Mouse (Mus musculus): ENCODE measurements at regions not wholly inside any gene's neighbourhood (a gene's known extent, or its start where the extent isn't known, plus 50 kb on each side); places are given as distances from the start of the nearest gene placed in this dataset.

DNA sequence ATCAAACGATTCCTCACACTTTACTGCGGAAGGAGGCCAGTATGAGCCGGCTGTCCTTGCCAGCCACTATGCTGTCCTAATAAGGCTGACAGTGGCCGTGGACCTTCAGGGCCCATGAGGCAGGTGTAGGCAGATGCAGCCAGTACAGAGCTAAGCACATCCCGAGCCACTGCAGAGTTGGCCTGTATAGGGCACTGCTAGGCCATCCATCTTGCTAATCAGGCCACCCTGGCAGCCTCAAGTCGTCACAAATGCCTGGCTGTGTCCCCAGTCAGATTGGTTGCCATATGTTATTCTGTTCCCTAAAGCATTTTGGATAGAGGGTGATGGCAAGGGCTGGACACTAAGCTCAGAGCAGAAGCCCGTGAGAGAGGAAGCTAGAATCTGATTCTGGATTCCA is 359.9 kb upstream of the Fam19a5 start:
- Histone ChIP-seq H3K27me3 (ENCODE audit: control insufficient read depth, insufficient read depth, low read depth, low read length) (no peaks in the 10 kb centered on the region), H3K4me2 (ENCODE audit: low read depth, low read length) (no peak overlapping the region), H3K4me3 (ENCODE audit: low read depth, low read length) (no peak overlapping the region), H3K9me3 (replicated peaks; ENCODE audit: control insufficient read depth, low read length) (no peaks in the 10 kb centered on the region), H3K27ac (ENCODE audit: low read length) (no peak overlapping the region), H3K9ac (ENCODE audit: low read depth, low read length) (no peak overlapping the region), H3K36me3 (ENCODE audit: control insufficient read depth, insufficient read depth) (no peaks in the 10 kb centered on the region), H3K4me1 (ENCODE audit: control insufficient read depth, low read depth, low read length) (no peaks in the 10 kb centered on the region)
- no peak for ATAC-seq (ENCODE audit: low read depth)
- 57% methylated on average over 7 of the region's 7 CpGs for WGBS (ENCODE audit: insufficient replicate concordance)

DNA sequence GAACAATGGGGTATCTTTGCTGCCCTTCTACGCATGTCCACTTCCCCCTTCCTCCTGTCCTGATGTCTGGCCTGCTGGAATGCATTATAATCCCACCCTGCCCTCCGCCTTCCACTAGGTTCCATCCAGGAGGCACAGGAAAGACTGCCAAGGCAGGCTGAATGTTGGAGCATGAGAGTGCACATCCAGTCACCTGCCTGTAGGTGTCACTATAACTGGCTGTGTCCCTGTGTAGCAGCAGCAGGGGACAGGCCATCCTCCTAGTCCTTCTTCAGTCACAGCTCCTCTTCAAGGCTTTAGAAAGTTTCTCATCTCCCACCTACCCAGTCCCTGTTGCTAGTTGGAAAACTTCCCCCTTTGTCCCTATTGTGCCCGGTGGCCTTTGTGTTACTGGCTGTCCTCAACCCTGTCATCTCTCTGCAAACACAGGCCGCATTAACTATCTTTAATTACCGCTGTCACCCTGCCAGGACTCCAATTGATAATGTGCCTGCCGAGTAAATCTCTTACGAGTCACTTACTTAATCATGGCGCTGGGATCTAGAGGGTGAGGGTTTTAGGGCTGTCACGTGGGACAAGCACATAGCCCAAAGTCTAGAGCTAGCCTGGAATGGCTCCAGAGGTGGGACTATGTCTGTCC is 355.2 kb upstream of the Fam19a5 start:
- WGBS (ENCODE audit: insufficient replicate concordance) = 63% methylated on average over 9 of the region's 9 CpGs
- Histone ChIP-seq H3K27ac (ENCODE audit: low read length) (no peak overlapping the region), H3K4me3 (ENCODE audit: low read depth, low read length) (no peak overlapping the region), H3K9me3 (replicated peaks; ENCODE audit: control insufficient read depth, low read length) (no peaks in the 10 kb centered on the region), H3K9ac (ENCODE audit: low read depth, low read length) (no peak overlapping the region), H3K4me1 (ENCODE audit: control insufficient read depth, low read depth, low read length) (no peaks in the 10 kb centered on the region), H3K4me2 (ENCODE audit: low read depth, low read length) (no peak overlapping the region), H3K27me3 (ENCODE audit: control insufficient read depth, insufficient read depth, low read depth, low read length) (no peaks in the 10 kb centered on the region), H3K36me3 (ENCODE audit: control insufficient read depth, insufficient read depth) (no peaks in the 10 kb centered on the region)
- ATAC-seq (ENCODE audit: low read depth) = no peak

DNA sequence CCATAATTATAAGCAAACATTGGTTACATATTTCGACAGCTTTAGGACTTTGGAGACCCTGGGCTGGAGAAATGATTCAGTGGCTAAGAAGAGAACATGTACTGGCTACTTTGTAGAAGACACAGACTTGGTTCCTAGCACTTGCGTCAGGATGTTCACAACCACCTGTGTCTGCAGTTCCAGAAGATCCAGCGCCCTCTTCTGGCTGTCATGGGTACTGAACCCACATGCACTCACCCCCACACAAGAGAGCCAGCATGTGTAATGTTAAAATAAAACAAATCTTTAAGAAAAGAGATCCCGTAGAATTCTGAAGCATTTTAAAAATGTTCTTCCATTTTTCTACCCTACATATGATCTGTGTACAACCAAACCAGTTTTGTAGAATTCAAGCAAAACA is 352.2 kb upstream of the Fam19a5 start:
- no peak for ATAC-seq (ENCODE audit: low read depth)
- WGBS (ENCODE audit: insufficient replicate concordance) = 53% methylated on average over 4 of the region's 4 CpGs
- Histone ChIP-seq H3K27ac (ENCODE audit: low read length) (no peak overlapping the region), H3K27me3 (ENCODE audit: control insufficient read depth, insufficient read depth, low read depth, low read length) (no peaks in the 10 kb centered on the region), H3K4me3 (ENCODE audit: low read depth, low read length) (no peak overlapping the region), H3K36me3 (ENCODE audit: control insufficient read depth, insufficient read depth) (no peaks in the 10 kb centered on the region), H3K4me1 (ENCODE audit: control insufficient read depth, low read depth, low read length) (no peaks in the 10 kb centered on the region), H3K4me2 (ENCODE audit: low read depth, low read length) (no peak overlapping the region), H3K9me3 (replicated peaks; ENCODE audit: control insufficient read depth, low read length) (no peaks in the 10 kb centered on the region), H3K9ac (ENCODE audit: low read depth, low read length) (no peak overlapping the region)

DNA sequence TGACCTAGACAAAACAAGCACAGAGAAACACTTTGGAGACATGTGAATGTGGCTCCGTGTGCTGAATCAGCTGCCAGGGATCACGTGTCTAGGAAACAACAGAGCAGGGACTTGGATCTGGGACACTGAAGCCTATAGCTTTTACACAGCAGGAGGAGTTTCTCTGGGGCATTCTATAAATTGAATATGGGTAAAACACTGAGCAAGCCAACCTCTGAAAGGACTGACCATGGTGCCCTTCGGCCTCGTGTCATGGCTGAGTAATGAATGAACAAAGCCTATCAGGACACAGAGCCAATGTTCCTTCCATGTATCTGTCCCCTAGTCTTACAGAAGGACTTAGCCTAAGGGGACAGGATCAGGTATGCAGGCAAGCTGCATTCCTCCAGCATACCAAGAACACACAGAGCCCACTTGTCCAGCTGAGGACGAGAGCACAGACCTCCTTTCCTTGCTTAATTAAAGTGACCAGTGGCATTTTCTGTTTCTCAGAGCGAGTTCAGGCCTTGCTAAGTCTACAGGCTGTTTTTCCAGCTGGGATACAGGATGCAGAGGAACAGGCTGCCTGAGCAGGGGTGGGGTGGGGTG is 347.7 kb upstream of the Fam19a5 start:
- no peak overlapping the region for H3K27ac ChIP-seq (ENCODE audit: low read length)
- H3K9ac ChIP-seq (ENCODE audit: low read depth, low read length) = no peak overlapping the region
- H3K4me1 ChIP-seq (ENCODE audit: control insufficient read depth, low read depth, low read length) = no peaks in the 10 kb centered on the region
- no peaks in the 10 kb centered on the region for H3K36me3 ChIP-seq (ENCODE audit: control insufficient read depth, insufficient read depth)
- no peaks in the 10 kb centered on the region for H3K9me3 ChIP-seq (replicated peaks; ENCODE audit: control insufficient read depth, low read length)
- WGBS (ENCODE audit: insufficient replicate concordance) = 54% methylated on average over 6 of the region's 6 CpGs
- H3K27me3 ChIP-seq (ENCODE audit: control insufficient read depth, insufficient read depth, low read depth, low read length) = no peaks in the 10 kb centered on the region
- no peak overlapping the region for H3K4me3 ChIP-seq (ENCODE audit: low read depth, low read length)
- no peak overlapping the region for H3K4me2 ChIP-seq (ENCODE audit: low read depth, low read length)
- ATAC-seq (ENCODE audit: low read depth) = no peak

DNA sequence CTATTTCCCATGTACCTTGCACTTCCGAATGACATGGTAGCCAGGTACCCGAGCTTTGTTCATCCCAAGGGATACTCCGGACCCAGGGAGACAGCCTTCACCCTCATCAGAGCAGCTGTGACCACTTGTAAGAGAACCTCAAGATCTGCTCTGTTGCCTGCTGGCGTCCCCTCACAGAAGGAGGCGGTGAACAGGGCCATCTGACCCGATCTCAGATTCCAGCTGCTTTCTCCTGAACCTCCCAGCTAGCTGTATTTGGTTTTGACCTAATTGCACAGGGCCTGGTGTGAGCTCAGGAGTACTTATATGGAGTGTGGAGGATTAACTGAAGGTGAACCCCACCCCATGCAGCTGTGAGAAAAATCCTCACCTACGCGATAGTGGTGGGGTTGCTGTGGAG is 344.5 kb upstream of the Fam19a5 start:
- whole genome bisulfite sequencing (ENCODE audit: insufficient replicate concordance) = 66% methylated on average over 8 of the region's 8 CpGs
- H3K27me3 ChIP-seq (ENCODE audit: control insufficient read depth, insufficient read depth, low read depth, low read length) = no peaks in the 10 kb centered on the region
- ATAC-seq (ENCODE audit: low read depth) = no peak
- H3K4me1 ChIP-seq (ENCODE audit: control insufficient read depth, low read depth, low read length) = no peaks in the 10 kb centered on the region
- H3K9ac ChIP-seq (ENCODE audit: low read depth, low read length) = no peak overlapping the region
- no peak overlapping the region for H3K4me2 ChIP-seq (ENCODE audit: low read depth, low read length)
- no peak overlapping the region for H3K4me3 ChIP-seq (ENCODE audit: low read depth, low read length)
- no peaks in the 10 kb centered on the region for H3K36me3 ChIP-seq (ENCODE audit: control insufficient read depth, insufficient read depth)
- H3K27ac ChIP-seq (ENCODE audit: low read length) = no peak overlapping the region
- H3K9me3 ChIP-seq (replicated peaks; ENCODE audit: control insufficient read depth, low read length) = no peaks in the 10 kb centered on the region

DNA sequence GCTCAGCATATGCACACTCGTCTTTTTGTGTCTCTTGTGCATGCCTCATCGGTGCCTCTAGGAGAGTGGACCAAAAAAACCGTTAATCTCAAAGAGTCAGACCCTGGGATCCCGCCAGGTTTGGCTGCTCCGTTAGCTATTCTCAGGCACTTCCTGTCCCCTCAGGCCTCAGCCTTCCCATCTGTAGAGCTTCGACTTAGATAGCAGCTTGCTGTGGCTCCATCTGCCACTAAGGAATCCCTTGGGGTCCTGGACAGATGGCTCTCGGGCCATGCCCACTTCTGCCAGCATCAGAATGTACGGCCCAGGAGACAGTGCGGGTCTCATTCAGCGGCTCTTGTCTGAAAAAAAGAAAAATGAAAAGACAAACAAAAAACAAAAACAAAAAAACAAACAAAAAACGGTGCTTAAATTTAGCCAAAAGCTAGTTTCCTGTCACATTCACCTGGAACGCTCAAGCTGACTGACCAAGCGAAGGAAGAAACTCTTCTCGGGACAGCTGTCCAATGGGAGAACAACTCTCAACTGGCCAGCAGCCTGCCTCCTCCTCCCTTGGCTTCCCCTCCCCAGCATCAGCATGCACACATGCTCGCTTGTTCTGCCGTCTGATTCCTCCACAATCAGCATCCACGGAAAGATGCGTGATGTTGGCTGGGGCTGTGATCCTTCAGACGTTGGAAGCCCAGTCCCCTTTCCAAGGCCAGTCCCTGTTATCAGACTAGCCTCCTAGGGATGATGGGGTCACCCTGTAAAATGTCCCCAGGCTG is 343.6 kb upstream of the Fam19a5 start:
- no peak overlapping the region for H3K4me2 ChIP-seq (ENCODE audit: low read depth, low read length)
- H3K4me3 ChIP-seq (ENCODE audit: low read depth, low read length) = no peak overlapping the region
- no peak for ATAC-seq (ENCODE audit: low read depth)
- WGBS (ENCODE audit: insufficient replicate concordance) = 66% methylated on average over 19 of the region's 19 CpGs
- no peaks in the 10 kb centered on the region for H3K9me3 ChIP-seq (replicated peaks; ENCODE audit: control insufficient read depth, low read length)
- no peak overlapping the region for H3K27ac ChIP-seq (ENCODE audit: low read length)
- no peaks in the 10 kb centered on the region for H3K36me3 ChIP-seq (ENCODE audit: control insufficient read depth, insufficient read depth)
- H3K4me1 ChIP-seq (ENCODE audit: control insufficient read depth, low read depth, low read length) = no peaks in the 10 kb centered on the region
- H3K9ac ChIP-seq (ENCODE audit: low read depth, low read length) = no peak overlapping the region
- no peaks in the 10 kb centered on the region for H3K27me3 ChIP-seq (ENCODE audit: control insufficient read depth, insufficient read depth, low read depth, low read length)

DNA sequence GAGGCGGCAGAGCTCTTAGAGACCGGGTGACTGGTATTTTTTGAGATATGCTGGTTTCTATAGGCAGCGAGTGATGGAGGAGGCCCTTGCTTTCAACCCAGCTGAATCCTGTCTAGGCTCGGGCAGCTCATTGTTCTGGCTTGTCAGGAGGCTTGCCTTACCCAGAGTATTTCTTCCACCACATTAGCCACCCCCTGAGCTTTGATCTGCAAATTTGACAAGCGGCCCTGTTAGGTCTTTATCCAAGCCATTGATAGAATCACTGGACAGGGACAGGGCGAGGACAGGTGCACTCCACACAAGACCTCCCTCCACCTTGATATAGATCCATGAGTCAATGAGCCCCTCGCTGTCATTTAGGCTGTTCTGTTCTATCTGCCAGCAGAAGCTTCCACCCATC is 343.0 kb upstream of the Fam19a5 start:
- Histone ChIP-seq H3K4me1 (ENCODE audit: control insufficient read depth, low read depth, low read length) (no peaks in the 10 kb centered on the region), H3K36me3 (ENCODE audit: control insufficient read depth, insufficient read depth) (no peaks in the 10 kb centered on the region), H3K27ac (ENCODE audit: low read length) (no peak overlapping the region), H3K4me2 (ENCODE audit: low read depth, low read length) (no peak overlapping the region), H3K9ac (ENCODE audit: low read depth, low read length) (no peak overlapping the region), H3K27me3 (ENCODE audit: control insufficient read depth, insufficient read depth, low read depth, low read length) (no peaks in the 10 kb centered on the region), H3K4me3 (ENCODE audit: low read depth, low read length) (no peak overlapping the region), H3K9me3 (replicated peaks; ENCODE audit: control insufficient read depth, low read length) (no peaks in the 10 kb centered on the region)
- ATAC-seq (ENCODE audit: low read depth) = no peak
- 54% methylated on average over 7 of the region's 7 CpGs for WGBS (ENCODE audit: insufficient replicate concordance)

DNA sequence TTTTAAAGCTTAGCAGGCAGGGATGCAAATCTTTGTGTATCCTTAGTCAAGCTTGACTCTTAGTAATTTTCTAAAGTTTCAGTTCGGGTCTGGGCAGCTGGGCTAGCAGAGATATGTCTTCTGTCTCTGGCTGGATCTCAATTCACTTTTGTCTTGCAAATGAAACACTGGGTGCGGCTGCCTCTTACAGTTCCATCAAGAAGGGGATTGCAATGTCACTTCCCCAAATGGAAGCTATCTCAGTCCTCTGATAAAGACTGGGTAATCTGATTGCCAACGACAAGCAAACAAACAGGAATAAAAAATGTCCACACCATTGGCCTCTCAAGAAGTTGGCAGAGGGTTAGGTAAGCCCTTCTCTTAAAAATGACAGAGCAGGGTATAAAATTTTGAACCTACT is 314.1 kb upstream of the Fam19a5 start:
- 46% methylated on average over 3 of the region's 3 CpGs for WGBS (ENCODE audit: insufficient replicate concordance)
- Histone ChIP-seq H3K4me2 (ENCODE audit: low read depth, low read length) (no peak overlapping the region), H3K4me3 (ENCODE audit: low read depth, low read length) (no peak overlapping the region), H3K4me1 (ENCODE audit: control insufficient read depth, low read depth, low read length) (no peaks in the 10 kb centered on the region), H3K36me3 (ENCODE audit: control insufficient read depth, insufficient read depth) (no peaks in the 10 kb centered on the region), H3K27ac (ENCODE audit: low read length) (no peak overlapping the region), H3K9me3 (replicated peaks; ENCODE audit: control insufficient read depth, low read length) (no peaks in the 10 kb centered on the region), H3K27me3 (ENCODE audit: control insufficient read depth, insufficient read depth, low read depth, low read length) (no peaks in the 10 kb centered on the region), H3K9ac (ENCODE audit: low read depth, low read length) (no peak overlapping the region)
- ATAC-seq (ENCODE audit: low read depth) = no peak

DNA sequence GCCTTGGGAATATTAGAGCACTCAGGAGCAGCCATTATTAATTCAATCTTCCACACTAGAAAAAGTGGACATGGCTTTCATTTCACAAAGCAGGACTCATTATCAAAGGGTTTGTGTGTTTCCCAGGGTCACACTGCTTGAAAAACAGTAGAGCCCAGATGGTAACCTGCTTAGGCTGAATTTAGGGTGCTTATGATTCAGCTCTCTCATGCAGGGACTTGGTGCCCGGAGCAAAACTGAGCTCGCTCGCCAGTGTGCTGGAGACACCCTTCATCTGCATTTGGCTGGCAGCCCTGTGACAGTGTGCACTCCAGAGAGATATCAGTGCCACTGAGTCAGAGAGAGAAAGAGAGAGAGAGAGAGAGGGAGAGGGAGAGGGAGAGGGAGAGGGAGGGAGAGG is 308.0 kb upstream of the Fam19a5 start:
- H3K4me3 ChIP-seq (ENCODE audit: low read depth, low read length) = no peak overlapping the region
- no peak overlapping the region for H3K4me2 ChIP-seq (ENCODE audit: low read depth, low read length)
- no peaks in the 10 kb centered on the region for H3K36me3 ChIP-seq (ENCODE audit: control insufficient read depth, insufficient read depth)
- no peak overlapping the region for H3K27ac ChIP-seq (ENCODE audit: low read length)
- no peak overlapping the region for H3K9ac ChIP-seq (ENCODE audit: low read depth, low read length)
- no peaks in the 10 kb centered on the region for H3K27me3 ChIP-seq (ENCODE audit: control insufficient read depth, insufficient read depth, low read depth, low read length)
- H3K4me1 ChIP-seq (ENCODE audit: control insufficient read depth, low read depth, low read length) = no peaks in the 10 kb centered on the region
- ATAC-seq (ENCODE audit: low read depth) = no peak
- WGBS (ENCODE audit: insufficient replicate concordance) = 52% methylated on average over 3 of the region's 3 CpGs
- H3K9me3 ChIP-seq (replicated peaks; ENCODE audit: control insufficient read depth, low read length) = no peaks in the 10 kb centered on the region; the same call in 1 of the 2 replicates

All from liver, embryonic 16.5 days (tissue).